Mouse (Mus musculus): ENCODE data around the gene Kirrel3.

The Kirrel3 gene

GRCm38 (mm10) chr9:35056611-35057010 is 570.9 kb downstream of the Kirrel3 start:
- DNase-seq (ENCODE audit: low read depth, low spot score) = no peak

GRCm38 (mm10) chr9:35057631-35058030 is 571.9 kb downstream of the Kirrel3 start:
- no peak for DNase-seq (ENCODE audit: low read depth, low spot score)

GRCm38 (mm10) chr9:35058186-35058585 is 572.5 kb downstream of the Kirrel3 start:
- no peak for DNase-seq (ENCODE audit: low read depth, low spot score)

- DNase-seq (ENCODE audit: low read depth, low spot score) = no peak
Measured at GRCm38 (mm10) chr9:35058596-35059354, 573.1 kb downstream of the Kirrel3 start.

GRCm38 (mm10) chr9:35059881-35060280 is 574.2 kb downstream of the Kirrel3 start:
- DNase-seq (ENCODE audit: low read depth, low spot score) = no peak

- no peak for DNase-seq (ENCODE audit: low read depth, low spot score)
Measured at GRCm38 (mm10) chr9:35061446-35061845, 575.8 kb downstream of the Kirrel3 start.
